Mouse (Mus musculus): ENCODE measurements around the gene Vps13c. TPM values are rescaled to one million over a fixed set of nuclear protein-coding genes. Genes with fewer than 3 reads are reported as not detected.

The Vps13c gene
- polyA plus RNA-seq, 1 experiment: 0.94 TPM

DNA sequence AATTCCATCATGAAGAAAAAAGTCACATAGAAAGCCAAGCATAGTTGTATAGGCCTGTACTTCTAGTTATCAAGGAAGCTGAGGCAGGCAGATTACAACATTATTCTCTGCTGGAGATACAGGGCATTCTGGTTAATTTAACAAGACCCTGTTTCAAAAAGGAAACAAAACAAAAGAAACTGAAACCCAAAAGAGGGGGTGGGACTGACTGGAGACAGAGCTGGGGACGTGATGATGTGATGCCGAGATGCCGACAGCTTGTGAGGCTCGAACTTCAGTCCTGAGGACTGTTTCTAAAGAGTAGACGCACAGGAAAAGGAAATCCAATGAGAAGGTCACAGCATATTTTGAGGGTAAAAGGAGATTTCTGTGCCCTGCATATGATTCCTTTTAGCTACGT lies 64.2 kb downstream of the Vps13c start:
- Histone ChIP-seq H3K4me1 (ENCODE audit: control insufficient read depth, insufficient read depth, insufficient read length, low read length) (no peaks in the 10 kb centered on the region), H3K36me3 (ENCODE audit: control insufficient read depth, insufficient read depth, low read length) (peaks cover 21% of the 10 kb centered on the region), H3K27me3 (ENCODE audit: control insufficient read depth, insufficient read depth, low read length) (no peaks in the 10 kb centered on the region), H3K4me3 (ENCODE audit: low read depth, low read length) (no peak overlapping the region), H3K27ac (ENCODE audit: insufficient read depth, low read depth, low read length) (no peak overlapping the region)
- TF ChIP-seq POLR2A (IDR thresholded peaks at IDR 0.05; ENCODE audit: low read depth, low read length): no peak
- TF ChIP-seq CTCF (IDR thresholded peaks at IDR 0.05; ENCODE audit: extremely low read depth, insufficient read length, insufficient replicate concordance, low read depth, low read length): no peak
- WGBS: 92% methylated on average over 6 of the region's 6 CpGs

DNA sequence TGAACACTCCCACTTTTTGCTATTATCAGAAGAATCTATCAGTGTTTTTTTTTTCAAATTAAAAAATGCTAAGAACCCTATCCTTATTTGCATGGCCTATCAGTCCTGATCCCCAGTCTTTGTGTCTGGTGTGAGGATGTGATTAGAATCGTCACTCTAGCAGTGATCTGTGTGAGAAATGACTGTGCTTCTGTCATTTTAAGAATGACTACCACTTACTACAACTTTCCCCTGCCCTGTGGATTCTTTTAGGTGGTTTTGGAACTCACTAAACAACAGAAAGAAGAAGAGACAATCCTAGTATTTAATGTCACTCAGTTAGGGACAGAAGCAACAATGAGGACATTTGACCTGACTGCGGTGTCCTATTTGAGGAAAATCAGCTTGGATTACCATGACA lies 65.3 kb downstream of the Vps13c start:
- no peaks in the 10 kb centered on the region for H3K4me1 ChIP-seq (ENCODE audit: control insufficient read depth, insufficient read depth, insufficient read length, low read length)
- peaks cover 24% of the 10 kb centered on the region for H3K36me3 ChIP-seq (ENCODE audit: control insufficient read depth, insufficient read depth, low read length)
- no peak overlapping the region for H3K27ac ChIP-seq (ENCODE audit: insufficient read depth, low read depth, low read length)
- TF ChIP-seq CTCF (IDR thresholded peaks at IDR 0.05; ENCODE audit: extremely low read depth, insufficient read length, insufficient replicate concordance, low read depth, low read length) (no peak), POLR2A (IDR thresholded peaks at IDR 0.05; ENCODE audit: low read depth, low read length) (no peak)
- no peak overlapping the region for H3K4me3 ChIP-seq (ENCODE audit: low read depth, low read length)
- H3K27me3 ChIP-seq (ENCODE audit: control insufficient read depth, insufficient read depth, low read length): no peaks in the 10 kb centered on the region
- WGBS: 91% methylated on average over 2 of the region's 2 CpGs

- Histone ChIP-seq H3K4me1 (ENCODE audit: control insufficient read depth, insufficient read depth, insufficient read length, low read length) (no peaks in the 10 kb centered on the region), H3K4me3 (ENCODE audit: low read depth, low read length) (no peak overlapping the region), H3K27ac (ENCODE audit: insufficient read depth, low read depth, low read length) (no peak overlapping the region), H3K27me3 (ENCODE audit: control insufficient read depth, insufficient read depth, low read length) (no peaks in the 10 kb centered on the region), H3K36me3 (ENCODE audit: control insufficient read depth, insufficient read depth, low read length) (peaks cover 34% of the 10 kb centered on the region)
- no peak for TF ChIP-seq POLR2A (IDR thresholded peaks at IDR 0.05; ENCODE audit: low read depth, low read length)
- no peak for TF ChIP-seq CTCF (IDR thresholded peaks at IDR 0.05; ENCODE audit: extremely low read depth, insufficient read length, insufficient replicate concordance, low read depth, low read length)
- WGBS: 91% methylated on average over 7 of the region's 7 CpGs
Observed at GRCm38 (mm10) chr9:67914681-67915080, 74.5 kb downstream of the Vps13c start.

GRCm38 (mm10) chr9:67922350-67922749 lies 82.2 kb downstream of the Vps13c start:
- no peaks in the 10 kb centered on the region for H3K27me3 ChIP-seq (ENCODE audit: control insufficient read depth, insufficient read depth, low read length)
- H3K4me3 ChIP-seq (ENCODE audit: low read depth, low read length): no peak overlapping the region
- TF ChIP-seq POLR2A (IDR thresholded peaks at IDR 0.05; ENCODE audit: low read depth, low read length) (no peak), CTCF (IDR thresholded peaks at IDR 0.05; ENCODE audit: extremely low read depth, insufficient read length, insufficient replicate concordance, low read depth, low read length) (no peak)
- H3K27ac ChIP-seq (ENCODE audit: insufficient read depth, low read depth, low read length): no peak overlapping the region
- no peaks in the 10 kb centered on the region for H3K4me1 ChIP-seq (ENCODE audit: control insufficient read depth, insufficient read depth, insufficient read length, low read length)
- 91% methylated on average over 5 of the region's 5 CpGs for whole genome bisulfite sequencing
- H3K36me3 ChIP-seq (ENCODE audit: control insufficient read depth, insufficient read depth, low read length): peaks cover 17% of the 10 kb centered on the region

GRCm38 (mm10) chr9:67930629-67931028 lies 90.4 kb downstream of the Vps13c start:
- 40% methylated on average over 7 of the region's 7 CpGs for WGBS
- Histone ChIP-seq H3K27me3 (ENCODE audit: control insufficient read depth, insufficient read depth, low read length) (no peaks in the 10 kb centered on the region), H3K36me3 (ENCODE audit: control insufficient read depth, insufficient read depth, low read length) (peaks cover 32% of the 10 kb centered on the region), H3K4me3 (ENCODE audit: low read depth, low read length) (no peak overlapping the region), H3K4me1 (ENCODE audit: control insufficient read depth, insufficient read depth, insufficient read length, low read length) (no peaks in the 10 kb centered on the region), H3K27ac (ENCODE audit: insufficient read depth, low read depth, low read length) (no peak overlapping the region)
- TF ChIP-seq CTCF (IDR thresholded peaks at IDR 0.05; ENCODE audit: extremely low read depth, insufficient read length, insufficient replicate concordance, low read depth, low read length) (no peak), POLR2A (IDR thresholded peaks at IDR 0.05; ENCODE audit: low read depth, low read length) (no peak)

GRCm38 (mm10) chr9:67937286-67937685 lies 97.1 kb downstream of the Vps13c start:
- Histone ChIP-seq H3K27me3 (ENCODE audit: control insufficient read depth, insufficient read depth, low read length) (no peaks in the 10 kb centered on the region), H3K4me1 (ENCODE audit: control insufficient read depth, insufficient read depth, insufficient read length, low read length) (no peaks in the 10 kb centered on the region), H3K36me3 (ENCODE audit: control insufficient read depth, insufficient read depth, low read length) (peaks cover 33% of the 10 kb centered on the region), H3K4me3 (ENCODE audit: low read depth, low read length) (no peak overlapping the region), H3K27ac (ENCODE audit: insufficient read depth, low read depth, low read length) (no peak overlapping the region)
- 81% methylated on average over 2 of the region's 2 CpGs for WGBS
- TF ChIP-seq POLR2A (IDR thresholded peaks at IDR 0.05; ENCODE audit: low read depth, low read length) (no peak), CTCF (IDR thresholded peaks at IDR 0.05; ENCODE audit: extremely low read depth, insufficient read length, insufficient replicate concordance, low read depth, low read length) (no peak)

DNA sequence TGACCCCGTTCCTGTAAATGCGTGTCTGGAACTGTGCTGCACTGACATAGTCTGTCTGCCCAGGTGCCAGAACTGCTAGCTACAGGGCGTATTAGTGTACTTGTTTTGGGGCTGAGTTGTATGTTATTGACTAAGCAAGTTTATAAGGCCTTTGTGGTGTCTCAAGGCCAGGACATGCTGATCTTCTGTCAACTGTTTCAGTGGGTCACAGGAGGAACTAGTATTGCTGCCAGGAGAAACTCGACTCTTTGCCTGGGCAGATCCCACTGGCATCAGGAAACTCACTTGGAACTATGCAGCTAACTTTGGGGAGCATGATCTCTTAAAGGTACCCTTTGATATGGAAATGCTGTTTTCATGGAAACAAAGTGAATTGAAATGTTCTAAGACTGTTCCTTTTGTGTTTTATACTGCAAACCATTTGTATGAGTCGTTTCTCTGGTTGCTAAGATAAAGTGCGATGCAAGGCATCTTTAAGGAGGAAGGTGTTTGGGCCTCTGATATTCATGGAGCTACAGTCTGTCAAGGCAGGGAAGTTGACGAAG lies 115.3 kb downstream of the Vps13c start:
- Histone ChIP-seq H3K27ac (ENCODE audit: insufficient read depth, low read depth, low read length) (no peak overlapping the region), H3K4me3 (ENCODE audit: low read depth, low read length) (no peak overlapping the region), H3K27me3 (ENCODE audit: control insufficient read depth, insufficient read depth, low read length) (no peaks in the 10 kb centered on the region), H3K36me3 (ENCODE audit: control insufficient read depth, insufficient read depth, low read length) (peaks cover 31% of the 10 kb centered on the region), H3K4me1 (ENCODE audit: control insufficient read depth, insufficient read depth, insufficient read length, low read length) (no peaks in the 10 kb centered on the region)
- WGBS: 89% methylated on average over 7 of the region's 7 CpGs
- TF ChIP-seq POLR2A (IDR thresholded peaks at IDR 0.05; ENCODE audit: low read depth, low read length) (no peak), CTCF (IDR thresholded peaks at IDR 0.05; ENCODE audit: extremely low read depth, insufficient read length, insufficient replicate concordance, low read depth, low read length) (no peak)
